Mouse (Mus musculus): ENCODE data around the gene Man2a1.
A peak's percentile ranks its signal among the peaks of the same experiment; 100 is the strongest.

Man2a1 gene

DNA sequence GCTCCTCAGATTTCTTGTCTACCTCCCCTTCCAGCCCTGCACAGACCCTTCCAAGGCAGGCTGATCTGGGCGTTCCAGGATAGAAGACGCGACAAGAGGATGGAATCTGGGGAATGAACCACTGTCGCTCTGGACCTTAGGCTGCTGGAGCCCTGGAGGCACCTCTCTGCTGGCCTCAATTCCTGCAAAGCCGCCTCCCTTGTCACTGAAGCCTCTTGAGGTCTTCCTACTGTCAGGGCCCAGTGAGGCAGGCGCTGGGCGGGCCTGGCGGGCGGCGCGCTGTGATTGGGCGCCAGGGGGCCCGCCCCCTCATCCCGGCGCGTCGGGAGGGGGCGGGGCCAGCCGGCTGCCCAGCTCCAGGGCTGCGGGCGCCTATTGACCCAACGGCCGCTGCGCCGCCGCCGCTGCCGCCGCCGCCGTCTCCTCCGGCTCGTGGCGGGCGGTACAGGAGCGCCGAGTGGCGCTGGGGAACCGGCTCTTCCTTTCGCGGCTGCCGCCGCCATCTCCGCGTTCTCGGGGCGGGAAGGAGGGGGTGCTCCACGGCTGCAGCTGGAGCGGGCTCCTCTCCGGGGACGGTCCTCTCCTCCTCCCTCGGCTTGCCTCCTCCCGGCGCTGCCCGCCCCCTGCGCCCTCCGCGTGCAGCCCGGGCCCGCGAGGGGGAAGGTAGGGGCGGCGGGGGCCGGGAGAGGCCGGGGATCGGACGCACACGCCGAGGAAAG, at the start of gene Man2a1:
Gene Man2a1, plus strand, starts transcription at position 365 of the 719 bp plus-strand sequence.
- DNase-seq (ENCODE audit: low read depth, low spot score) = peak; percentile 74

DNA sequence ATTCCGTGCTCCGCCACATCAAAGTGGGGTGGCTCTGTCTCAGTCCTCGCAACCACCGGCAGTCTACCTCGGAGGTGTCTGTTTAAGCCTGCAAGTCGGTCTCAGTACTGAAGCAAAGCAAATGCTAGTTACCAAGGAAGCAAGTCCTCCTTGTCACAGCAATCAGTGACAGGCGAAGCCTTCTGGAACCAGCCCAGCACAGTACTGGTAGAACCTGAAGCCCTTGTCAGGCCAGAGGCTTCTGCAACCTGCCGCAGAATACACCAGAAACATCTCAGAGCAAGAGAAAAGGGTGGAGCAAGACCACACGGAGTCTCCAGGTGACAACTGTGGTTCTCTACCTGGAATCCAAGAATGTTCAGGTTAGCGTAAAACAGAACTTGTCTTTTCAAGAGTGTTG, 47.2 kb upstream of the Man2a1 start:
- no peak for DNase-seq (ENCODE audit: low read depth, low spot score)

GRCm38 (mm10) chr17:64554901-64555300, 45.6 kb upstream of the Man2a1 start:
- DNase-seq (ENCODE audit: low read depth, low spot score) = no peak

DNA sequence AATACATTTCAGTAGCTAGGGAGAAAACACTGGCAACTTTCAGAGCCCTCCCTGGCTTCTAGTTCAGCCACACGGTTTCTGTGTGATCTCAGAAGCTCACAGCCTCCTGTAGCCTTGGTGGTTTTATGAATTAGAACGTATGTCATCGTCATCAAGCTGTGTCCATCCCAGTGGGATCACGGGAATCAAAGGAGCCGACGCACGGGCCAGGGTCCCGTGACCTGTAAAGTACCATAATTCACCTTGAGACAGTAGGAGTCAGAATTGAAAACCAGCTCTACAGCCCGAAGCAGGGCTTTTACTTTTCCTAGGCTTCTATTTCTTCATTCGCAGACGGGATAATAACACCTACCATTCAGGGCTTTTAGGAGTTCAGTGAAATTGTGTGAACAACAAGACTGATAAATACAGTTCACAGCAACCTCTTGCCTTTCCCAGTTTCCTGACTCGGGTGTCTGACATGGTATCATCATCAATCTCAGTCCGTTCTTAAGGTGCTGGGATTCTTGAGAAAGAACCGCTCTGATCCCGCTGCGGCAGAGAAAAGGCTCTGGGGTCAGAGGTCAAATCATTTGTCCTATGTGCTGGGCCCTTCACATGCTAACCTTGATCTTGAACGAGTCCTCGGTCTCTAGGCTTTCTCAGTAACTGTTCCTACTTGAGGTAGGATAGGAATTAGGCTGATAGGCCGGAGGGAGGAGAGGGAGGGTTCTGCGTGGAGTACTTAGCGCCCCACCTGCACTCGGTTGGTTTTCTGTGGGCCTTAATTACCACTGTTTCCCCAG, 43.7 kb upstream of the Man2a1 start:
- peak; percentile 22 for DNase-seq (ENCODE audit: low read depth, low spot score)

DNA sequence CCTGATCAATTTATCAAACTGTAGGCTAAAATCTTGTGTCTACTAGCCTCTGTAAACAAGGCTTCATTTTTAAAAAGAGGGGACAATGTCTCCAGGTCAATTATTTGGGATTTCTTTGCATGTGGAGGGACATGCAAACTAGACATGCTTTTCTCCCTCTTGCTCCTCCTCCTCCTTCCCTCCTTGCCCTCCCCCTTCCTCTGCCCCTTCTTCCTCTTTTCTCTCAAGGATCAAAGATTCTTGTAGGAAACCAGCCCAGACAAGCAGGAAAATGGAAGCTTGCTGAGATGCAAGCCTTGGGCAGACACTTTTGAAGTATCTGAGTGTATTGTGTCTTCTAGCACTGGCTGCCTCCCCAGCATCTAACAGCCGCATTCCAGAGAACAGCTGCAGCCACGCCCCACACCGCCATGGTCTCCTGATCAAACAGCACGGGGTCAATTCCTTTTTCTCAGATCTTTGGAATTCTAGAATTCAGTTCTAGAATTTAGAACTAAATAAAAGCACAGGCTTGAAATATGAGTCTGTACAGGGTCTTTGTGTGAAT, 41.5 kb upstream of the Man2a1 start:
- peak; percentile 74 for DNase-seq (ENCODE audit: low read depth, low spot score)

DNA sequence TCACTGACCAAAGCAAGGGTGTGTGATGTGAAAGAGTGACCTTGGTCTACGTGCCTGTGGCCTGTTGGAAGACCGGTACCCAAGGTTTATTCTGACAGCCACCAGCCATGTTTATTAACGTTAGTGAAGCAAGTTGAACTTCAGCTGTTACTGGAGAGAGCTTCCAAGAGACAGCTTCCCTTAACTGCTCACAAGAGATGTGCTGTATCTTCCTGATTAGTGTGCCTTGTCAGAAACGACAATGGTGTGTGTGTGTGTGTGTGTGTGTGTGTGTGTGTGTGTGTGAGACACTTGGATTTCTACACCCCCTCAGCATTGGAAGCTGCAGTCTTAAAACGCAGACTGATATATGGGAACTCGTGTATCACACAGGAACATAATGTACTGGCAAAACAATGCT, 34.1 kb upstream of the Man2a1 start:
- no peak for DNase-seq (ENCODE audit: low read depth, low spot score)

DNA sequence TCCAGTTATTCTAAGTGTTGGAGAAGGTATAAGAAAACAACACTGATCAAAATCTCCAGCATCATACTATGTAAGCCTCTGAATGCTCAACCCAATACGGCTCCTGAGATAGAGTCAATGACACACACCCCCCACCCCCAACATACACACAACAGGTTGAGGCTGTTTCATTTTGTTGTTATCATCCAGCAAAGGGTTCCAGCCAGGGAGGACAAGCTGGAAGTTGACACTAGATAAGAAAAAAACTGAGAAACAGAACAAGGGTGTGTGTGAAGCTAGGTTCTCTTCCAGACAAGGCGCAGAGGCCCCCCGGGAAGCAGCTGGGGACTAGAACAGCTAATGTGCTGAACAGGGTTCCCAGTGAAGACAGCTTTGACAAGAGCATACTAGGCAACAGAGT, 33.0 kb upstream of the Man2a1 start:
- DNase-seq (ENCODE audit: low read depth, low spot score) = no peak

DNA sequence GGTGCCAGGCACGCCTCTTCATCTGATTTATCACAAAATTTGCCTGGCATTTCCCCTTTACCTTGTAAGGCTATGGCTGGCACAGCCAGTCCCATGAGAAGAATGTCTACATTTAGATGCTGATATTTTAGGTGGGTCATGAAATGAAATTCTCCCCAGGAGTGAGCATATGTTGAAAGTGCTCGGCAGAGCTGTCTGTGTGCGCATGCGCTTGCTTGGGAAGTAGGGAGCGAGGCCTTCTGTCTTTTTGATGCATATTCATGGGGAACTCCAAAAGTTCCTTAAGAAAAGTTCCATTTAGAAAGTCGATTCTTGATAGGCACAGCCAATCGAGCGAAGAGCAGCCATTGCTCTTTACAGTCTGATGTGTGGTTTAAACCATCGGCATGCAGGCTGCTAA, 26.6 kb upstream of the Man2a1 start:
- no peak for DNase-seq (ENCODE audit: low read depth, low spot score)

- peak; percentile 60 for DNase-seq (ENCODE audit: low read depth, low spot score)
Observed at GRCm38 (mm10) chr17:64575240-64575639, 25.3 kb upstream of the Man2a1 start.

- DNase-seq (ENCODE audit: low read depth, low spot score) = no peak
Observed at GRCm38 (mm10) chr17:64577485-64577884, 23.1 kb upstream of the Man2a1 start.

- DNase-seq (ENCODE audit: low read depth, low spot score) = no peak
Observed at GRCm38 (mm10) chr17:64578346-64578745, 22.2 kb upstream of the Man2a1 start.

GRCm38 (mm10) chr17:64579696-64580095, 20.8 kb upstream of the Man2a1 start:
- DNase-seq (ENCODE audit: low read depth, low spot score) = no peak

- no peak for DNase-seq (ENCODE audit: low read depth, low spot score)
Observed at GRCm38 (mm10) chr17:64581133-64581532, 19.4 kb upstream of the Man2a1 start.

- DNase-seq (ENCODE audit: low read depth, low spot score) = no peak
Observed at GRCm38 (mm10) chr17:64581962-64582361, 18.6 kb upstream of the Man2a1 start.

DNA sequence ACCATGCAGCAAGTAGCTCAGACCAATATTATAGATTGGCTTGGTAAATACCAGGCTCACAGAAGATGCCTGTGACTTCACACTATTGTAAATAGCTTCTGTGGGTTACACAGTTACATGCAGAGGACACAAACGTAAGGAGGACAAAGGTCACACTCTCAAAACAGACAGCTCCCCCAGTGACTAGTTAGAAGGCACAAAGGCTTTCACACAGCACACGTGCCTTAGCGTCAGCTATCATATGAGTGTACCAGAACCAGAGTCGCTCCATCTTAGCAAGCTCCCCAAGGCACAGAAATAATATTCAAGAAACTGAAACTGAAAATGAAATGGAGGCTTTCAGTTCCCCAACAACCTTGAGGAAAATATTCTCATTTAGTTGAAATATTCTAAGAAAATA, 10.1 kb upstream of the Man2a1 start:
- DNase-seq (ENCODE audit: low read depth, low spot score) = no peak

DNA sequence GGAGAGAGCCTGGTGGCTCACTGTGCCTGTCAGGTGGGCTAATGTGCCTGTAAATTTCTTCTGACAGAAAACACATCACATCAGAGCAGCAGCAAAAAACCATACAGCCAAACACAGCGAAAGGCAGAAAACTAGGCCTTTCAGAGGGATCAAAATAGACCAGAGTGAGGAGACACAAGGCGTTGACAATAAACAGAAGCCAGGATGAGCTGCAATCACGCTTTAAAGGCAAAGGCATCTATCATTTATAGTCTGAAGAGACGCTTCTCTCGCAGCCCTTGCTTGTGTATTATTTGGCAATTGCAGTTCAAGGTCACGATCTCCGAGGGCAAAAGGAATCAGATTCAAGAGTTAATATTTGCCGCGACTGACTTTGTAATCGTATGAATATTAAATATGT, 9.2 kb upstream of the Man2a1 start:
- DNase-seq (ENCODE audit: low read depth, low spot score) = no peak

DNA sequence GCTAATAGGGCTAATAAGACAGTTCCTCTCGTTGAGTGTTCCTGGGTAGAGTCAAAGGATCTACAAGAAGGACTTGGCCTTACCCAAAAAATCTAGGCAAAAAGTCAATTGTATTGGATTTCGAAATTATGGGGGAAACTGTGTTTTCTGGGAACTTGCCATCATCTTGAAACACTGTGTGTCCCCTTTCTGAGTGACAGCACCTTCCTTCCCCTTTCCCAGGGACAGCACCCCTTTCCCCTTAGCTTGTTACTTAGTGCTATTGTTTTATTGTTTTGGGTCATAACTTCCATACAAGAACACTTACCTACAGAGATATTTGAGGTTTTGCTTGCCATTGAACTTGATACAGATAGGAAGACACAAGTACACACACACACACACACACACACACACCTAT, 8.2 kb upstream of the Man2a1 start:
- no peak for DNase-seq (ENCODE audit: low read depth, low spot score)

- DNase-seq (ENCODE audit: low read depth, low spot score) = no peak
Observed at GRCm38 (mm10) chr17:64592788-64593187, 7.7 kb upstream of the Man2a1 start.

DNA sequence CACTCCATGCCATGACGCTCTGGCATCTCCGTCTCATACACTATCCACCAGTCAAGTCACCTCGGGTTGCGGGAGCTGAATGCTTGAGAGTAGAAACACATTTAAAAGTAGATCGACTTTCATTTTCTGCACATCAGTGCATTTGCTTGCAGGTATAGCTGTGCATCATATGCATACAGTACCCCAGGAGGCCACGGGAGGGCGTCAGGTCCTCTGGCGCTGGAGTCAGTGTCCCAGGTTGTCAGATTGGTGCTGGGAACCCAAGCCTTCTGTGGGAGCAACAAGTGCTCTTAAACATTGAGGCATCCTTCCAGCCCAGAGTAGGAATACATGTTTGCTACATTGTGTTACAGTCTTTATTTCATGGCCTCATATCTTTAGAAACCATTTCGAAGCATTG, 2.8 kb upstream of the Man2a1 start:
- peak; percentile 59 for DNase-seq (ENCODE audit: low read depth, low spot score)

GRCm38 (mm10) chr17:64599916-64600315, 620 bp upstream of the Man2a1 start:
- peak; percentile 14 for DNase-seq (ENCODE audit: low read depth, low spot score)

DNA sequence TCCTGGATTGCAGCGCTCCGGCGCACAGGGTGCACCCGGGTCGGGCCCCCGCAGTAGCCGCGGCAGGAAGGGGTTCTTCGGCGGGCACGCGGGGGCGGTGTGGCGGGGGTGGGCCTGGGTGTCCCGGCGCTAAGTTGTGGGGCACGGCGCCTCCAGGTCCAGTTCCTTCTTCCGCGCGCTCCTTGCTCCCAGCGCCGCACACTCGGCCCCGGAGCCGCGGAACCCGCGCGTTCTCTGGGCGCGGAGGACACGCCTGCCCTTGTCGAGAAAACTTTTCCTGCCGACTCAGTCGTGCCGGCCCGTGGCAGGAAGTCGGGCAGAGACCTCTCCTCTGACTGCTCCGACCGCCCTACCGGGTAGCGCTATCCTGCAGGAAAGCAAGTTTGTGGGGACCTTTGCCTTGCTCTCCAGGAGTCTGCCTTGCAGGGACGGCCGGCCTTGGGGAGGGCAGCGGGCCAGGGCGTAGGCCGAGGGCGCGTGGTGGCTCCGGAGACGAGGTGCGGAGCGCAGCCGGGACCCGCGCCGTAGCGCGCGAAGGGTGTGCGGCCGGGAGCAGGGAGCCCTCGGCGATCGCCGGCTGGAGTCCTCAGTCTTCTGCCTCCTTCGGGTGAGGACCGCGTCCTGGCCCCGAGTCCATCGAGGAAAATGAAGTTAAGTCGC, 685 bp downstream of the Man2a1 start:
- peak; percentile 34 for DNase-seq (ENCODE audit: low read depth, low spot score)

Data from ES-CJ7 (cell line).